Mouse (Mus musculus): ENCODE measurements around the gene Auts2. TPM values are rescaled to one million over a fixed set of nuclear protein-coding genes. Genes with fewer than 3 reads are reported as not detected.

Gene Auts2
- polyA plus RNA-seq, 1 experiment, result 0.01 TPM

DNA sequence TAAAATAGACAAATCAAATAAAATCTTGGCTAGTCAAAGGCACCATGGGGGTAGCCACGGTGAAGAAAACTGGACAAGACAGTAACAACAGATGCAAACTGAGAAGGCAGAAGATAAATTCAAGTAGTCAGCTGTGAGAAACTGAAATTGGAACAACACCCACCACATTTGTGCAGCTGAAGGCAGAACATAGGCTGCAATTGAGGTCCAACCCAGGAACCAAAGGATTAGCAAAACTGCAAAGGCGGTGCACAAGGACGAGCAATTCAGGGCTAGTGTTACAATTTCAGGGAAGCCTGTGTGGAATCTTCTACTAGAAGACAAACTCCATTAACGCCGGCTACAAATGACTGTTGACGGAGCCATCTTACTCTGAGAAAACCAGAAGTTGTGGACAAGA is 550.9 kb downstream of the Auts2 start:
- no peaks in the 10 kb centered on the region; the same call in 1 of the 2 replicates for H3K9me3 ChIP-seq (ENCODE audit: control insufficient read depth, low read length)
- no peaks in the 10 kb centered on the region for H3K4me1 ChIP-seq (ENCODE audit: control insufficient read depth)
- H3K4me3 ChIP-seq (replicated peaks), result no peak overlapping the region
- H3K36me3 ChIP-seq (ENCODE audit: control insufficient read depth), result no peaks in the 10 kb centered on the region
- TF ChIP-seq TAL1 (IDR thresholded peaks at IDR 0.05; ENCODE audit: low read length) (no peak), GATA1 (IDR thresholded peaks at IDR 0.05; ENCODE audit: low read length) (no peak)
- no peaks in the 10 kb centered on the region for H3K27me3 ChIP-seq (ENCODE audit: control insufficient read depth)

- H3K4me3 ChIP-seq (replicated peaks), result no peak overlapping the region
- no peaks in the 10 kb centered on the region for H3K4me1 ChIP-seq (ENCODE audit: control insufficient read depth)
- no peaks in the 10 kb centered on the region for H3K36me3 ChIP-seq (ENCODE audit: control insufficient read depth)
- no peaks in the 10 kb centered on the region for H3K27me3 ChIP-seq (ENCODE audit: control insufficient read depth)
- no peaks in the 10 kb centered on the region; the same call in 1 of the 2 replicates for H3K9me3 ChIP-seq (ENCODE audit: control insufficient read depth, low read length)
- no peak for TF ChIP-seq GATA1 (IDR thresholded peaks at IDR 0.05; ENCODE audit: low read length)
- TF ChIP-seq TAL1 (IDR thresholded peaks at IDR 0.05; ENCODE audit: low read length), result no peak
Measured at GRCm38 (mm10) chr5:131990532-131990931, 552.6 kb downstream of the Auts2 start.

GRCm38 (mm10) chr5:131981451-131981850 is 561.7 kb downstream of the Auts2 start:
- no peaks in the 10 kb centered on the region for H3K36me3 ChIP-seq (ENCODE audit: control insufficient read depth)
- H3K27me3 ChIP-seq (ENCODE audit: control insufficient read depth), result no peaks in the 10 kb centered on the region
- H3K9me3 ChIP-seq (ENCODE audit: control insufficient read depth, low read length), result no peaks in the 10 kb centered on the region
- H3K4me1 ChIP-seq (ENCODE audit: control insufficient read depth), result no peaks in the 10 kb centered on the region
- TF ChIP-seq TAL1 (IDR thresholded peaks at IDR 0.05; ENCODE audit: low read length) (no peak), GATA1 (IDR thresholded peaks at IDR 0.05; ENCODE audit: low read length) (no peak)
- H3K4me3 ChIP-seq (replicated peaks), result no peak overlapping the region

- Histone ChIP-seq H3K4me1 (ENCODE audit: control insufficient read depth) (no peaks in the 10 kb centered on the region), H3K36me3 (ENCODE audit: control insufficient read depth) (no peaks in the 10 kb centered on the region), H3K4me3 (replicated peaks) (no peak overlapping the region), H3K27me3 (ENCODE audit: control insufficient read depth) (no peaks in the 10 kb centered on the region), H3K9me3 (ENCODE audit: control insufficient read depth, low read length) (no peaks in the 10 kb centered on the region)
- TF ChIP-seq GATA1 (IDR thresholded peaks at IDR 0.05; ENCODE audit: low read length) (no peak), TAL1 (IDR thresholded peaks at IDR 0.05; ENCODE audit: low read length) (no peak)
Measured at GRCm38 (mm10) chr5:131978939-131979338, 564.2 kb downstream of the Auts2 start.

DNA sequence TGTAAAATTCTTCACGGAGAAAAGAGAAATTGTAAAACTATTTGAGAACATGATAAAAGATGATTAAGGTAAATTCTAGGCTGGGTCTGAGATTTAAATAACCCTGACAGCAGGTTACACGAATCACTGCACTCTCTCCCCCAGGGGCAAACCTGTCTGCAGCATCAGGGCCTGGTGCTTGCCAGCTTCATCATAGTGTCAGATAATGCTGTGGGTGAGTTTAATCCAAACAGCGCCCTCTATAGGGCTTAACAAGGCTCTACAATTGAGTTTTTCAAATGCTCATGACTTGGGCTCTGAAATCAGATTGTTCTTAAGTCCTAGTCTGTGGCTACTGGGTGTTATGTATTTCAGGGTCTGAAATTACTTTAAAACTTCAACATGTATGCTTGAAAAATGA is 565.6 kb downstream of the Auts2 start:
- TF ChIP-seq TAL1 (IDR thresholded peaks at IDR 0.05; ENCODE audit: low read length), result no peak
- no peak for TF ChIP-seq GATA1 (IDR thresholded peaks at IDR 0.05; ENCODE audit: low read length)

GRCm38 (mm10) chr5:131971901-131972300 is 571.2 kb downstream of the Auts2 start:
- Histone ChIP-seq H3K36me3 (ENCODE audit: control insufficient read depth) (no peaks in the 10 kb centered on the region), H3K9me3 (ENCODE audit: control insufficient read depth, low read length) (no peaks in the 10 kb centered on the region), H3K27me3 (ENCODE audit: control insufficient read depth) (no peaks in the 10 kb centered on the region), H3K4me1 (ENCODE audit: control insufficient read depth) (no peaks in the 10 kb centered on the region), H3K4me3 (replicated peaks) (no peak overlapping the region)
- TF ChIP-seq GATA1 (IDR thresholded peaks at IDR 0.05; ENCODE audit: low read length), result no peak
- TF ChIP-seq TAL1 (IDR thresholded peaks at IDR 0.05; ENCODE audit: low read length), result no peak

More for the DNA sequence above, 565.6 kb downstream of the Auts2 start:
- Histone ChIP-seq H3K4me3 (replicated peaks) (no peak overlapping the region), H3K9me3 (ENCODE audit: control insufficient read depth, low read length) (no peaks in the 10 kb centered on the region), H3K27me3 (ENCODE audit: control insufficient read depth) (no peaks in the 10 kb centered on the region), H3K36me3 (ENCODE audit: control insufficient read depth) (no peaks in the 10 kb centered on the region), H3K4me1 (ENCODE audit: control insufficient read depth) (no peaks in the 10 kb centered on the region)

- no peaks in the 10 kb centered on the region for H3K27me3 ChIP-seq (ENCODE audit: control insufficient read depth)
- H3K4me1 ChIP-seq (ENCODE audit: control insufficient read depth), result no peaks in the 10 kb centered on the region
- H3K4me3 ChIP-seq (replicated peaks), result no peak overlapping the region
- no peaks in the 10 kb centered on the region for H3K36me3 ChIP-seq (ENCODE audit: control insufficient read depth)
- TF ChIP-seq GATA1 (IDR thresholded peaks at IDR 0.05; ENCODE audit: low read length), result no peak
- no peak for TF ChIP-seq TAL1 (IDR thresholded peaks at IDR 0.05; ENCODE audit: low read length)
- H3K9me3 ChIP-seq (ENCODE audit: control insufficient read depth, low read length), result no peaks in the 10 kb centered on the region
Measured at GRCm38 (mm10) chr5:131965499-131965898, 577.6 kb downstream of the Auts2 start.

DNA sequence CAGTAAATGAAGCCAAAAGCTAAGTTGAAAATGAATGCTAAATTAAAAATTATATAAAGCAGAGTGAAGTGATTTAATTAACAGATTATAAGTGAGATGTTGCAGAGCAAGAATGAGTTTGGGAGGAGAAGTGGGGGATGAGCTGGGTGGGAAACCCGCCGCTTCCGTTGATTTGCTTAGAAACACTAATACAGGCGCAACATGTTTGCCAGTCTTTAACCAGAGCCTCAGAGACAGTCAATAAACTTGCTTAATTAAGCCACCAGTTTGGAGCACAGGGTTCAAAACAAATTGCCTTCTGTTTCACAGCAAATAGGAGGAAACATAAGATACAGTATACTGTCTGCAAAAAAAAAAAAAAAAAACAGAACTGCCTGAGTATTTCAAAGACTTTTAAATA is 579.6 kb downstream of the Auts2 start:
- Histone ChIP-seq H3K36me3 (ENCODE audit: control insufficient read depth) (no peaks in the 10 kb centered on the region), H3K27me3 (ENCODE audit: control insufficient read depth) (no peaks in the 10 kb centered on the region), H3K9me3 (ENCODE audit: control insufficient read depth, low read length) (no peaks in the 10 kb centered on the region), H3K4me1 (ENCODE audit: control insufficient read depth) (no peaks in the 10 kb centered on the region), H3K4me3 (replicated peaks) (no peak overlapping the region)
- no peak for TF ChIP-seq TAL1 (IDR thresholded peaks at IDR 0.05; ENCODE audit: low read length)
- no peak for TF ChIP-seq GATA1 (IDR thresholded peaks at IDR 0.05; ENCODE audit: low read length)

GRCm38 (mm10) chr5:131961859-131962258 is 581.3 kb downstream of the Auts2 start:
- H3K4me1 ChIP-seq (ENCODE audit: control insufficient read depth), result no peaks in the 10 kb centered on the region
- TF ChIP-seq GATA1 (IDR thresholded peaks at IDR 0.05; ENCODE audit: low read length), result no peak
- no peak for TF ChIP-seq TAL1 (IDR thresholded peaks at IDR 0.05; ENCODE audit: low read length)
- no peak overlapping the region for H3K4me3 ChIP-seq (replicated peaks)
- no peaks in the 10 kb centered on the region for H3K27me3 ChIP-seq (ENCODE audit: control insufficient read depth)
- no peaks in the 10 kb centered on the region for H3K9me3 ChIP-seq (ENCODE audit: control insufficient read depth, low read length)
- no peaks in the 10 kb centered on the region for H3K36me3 ChIP-seq (ENCODE audit: control insufficient read depth)

- H3K4me1 ChIP-seq (ENCODE audit: control insufficient read depth), result no peaks in the 10 kb centered on the region
- no peaks in the 10 kb centered on the region for H3K9me3 ChIP-seq (ENCODE audit: control insufficient read depth, low read length)
- H3K27me3 ChIP-seq (ENCODE audit: control insufficient read depth), result no peaks in the 10 kb centered on the region
- no peak overlapping the region for H3K4me3 ChIP-seq (replicated peaks)
- no peaks in the 10 kb centered on the region for H3K36me3 ChIP-seq (ENCODE audit: control insufficient read depth)
- no peak for TF ChIP-seq TAL1 (IDR thresholded peaks at IDR 0.05; ENCODE audit: low read length)
- no peak for TF ChIP-seq GATA1 (IDR thresholded peaks at IDR 0.05; ENCODE audit: low read length)
Measured at GRCm38 (mm10) chr5:131960432-131960831, 582.7 kb downstream of the Auts2 start.
